Mouse (Mus musculus): ENCODE measurements at regions not wholly inside any gene's neighbourhood (a gene's known extent, or its start where the extent isn't known, plus 50 kb on each side); places are given as distances from the start of the nearest gene placed in this dataset.

GRCm38 (mm10) chr7:145135971-145136370, 71.9 kb downstream of the 1810010D01Rik start:
- DNase-seq: no peak

GRCm38 (mm10) chr7:145132506-145132905, 75.4 kb downstream of the 1810010D01Rik start:
- DNase-seq: no peak

- DNase-seq: no peak
These were observed 76.3 kb downstream of the 1810010D01Rik start for GRCm38 (mm10) chr7:145131438-145132159.

DNA sequence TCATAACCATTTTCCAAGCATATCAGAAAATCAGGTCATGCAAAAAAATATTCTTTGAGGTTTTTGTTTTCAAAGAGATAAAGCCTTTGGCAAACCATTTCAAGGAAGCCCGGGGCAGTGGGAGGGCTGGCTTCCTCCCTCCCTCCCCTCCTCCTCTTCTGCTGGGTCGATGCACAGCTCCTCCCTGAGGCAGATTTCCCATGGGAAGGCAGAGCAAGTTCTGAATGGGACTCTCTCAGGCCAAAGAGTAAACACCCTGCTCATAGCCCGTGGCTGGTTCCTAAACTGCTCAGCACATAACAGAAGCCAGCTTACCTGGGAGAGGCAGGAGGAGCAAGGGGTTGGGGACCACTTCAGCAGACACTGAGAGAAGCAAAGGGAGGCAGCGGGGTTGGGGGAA, 77.9 kb downstream of the 1810010D01Rik start:
- DNase-seq: no peak

- no peak for DNase-seq
These were observed 80.3 kb downstream of the 1810010D01Rik start for GRCm38 (mm10) chr7:145127661-145128060.

GRCm38 (mm10) chr7:145127180-145127579, 80.7 kb downstream of the 1810010D01Rik start:
- no peak for DNase-seq

DNA sequence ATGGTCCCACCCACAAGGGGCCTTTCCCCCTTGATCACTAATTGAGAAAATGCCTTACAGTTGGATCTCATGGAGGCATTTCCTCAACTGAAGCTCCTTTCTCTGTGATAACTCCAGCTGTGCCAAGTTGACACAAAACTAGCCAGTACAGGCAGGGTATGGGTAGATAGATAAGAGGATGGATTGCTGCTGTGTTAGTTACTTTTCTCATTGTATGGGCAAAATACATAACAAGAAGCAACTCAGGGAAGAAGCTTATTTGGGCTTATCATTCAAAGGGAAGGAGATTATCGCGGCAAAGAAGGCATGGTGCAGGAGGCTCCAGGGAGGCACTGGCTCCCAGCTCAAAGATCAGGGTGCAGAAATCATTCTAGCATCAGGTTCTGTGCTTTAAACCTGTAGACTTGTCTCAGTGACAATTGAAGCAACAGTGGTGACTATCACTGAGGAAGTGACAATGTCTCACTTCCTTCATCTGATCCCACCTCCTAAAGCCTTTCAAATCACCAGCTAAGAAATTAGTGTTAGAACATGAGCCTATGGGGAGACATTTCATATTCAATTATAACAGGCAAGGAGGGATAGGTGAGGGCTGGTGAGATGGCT, 83.8 kb downstream of the 1810010D01Rik start:
- DNase-seq: no peak

DNA sequence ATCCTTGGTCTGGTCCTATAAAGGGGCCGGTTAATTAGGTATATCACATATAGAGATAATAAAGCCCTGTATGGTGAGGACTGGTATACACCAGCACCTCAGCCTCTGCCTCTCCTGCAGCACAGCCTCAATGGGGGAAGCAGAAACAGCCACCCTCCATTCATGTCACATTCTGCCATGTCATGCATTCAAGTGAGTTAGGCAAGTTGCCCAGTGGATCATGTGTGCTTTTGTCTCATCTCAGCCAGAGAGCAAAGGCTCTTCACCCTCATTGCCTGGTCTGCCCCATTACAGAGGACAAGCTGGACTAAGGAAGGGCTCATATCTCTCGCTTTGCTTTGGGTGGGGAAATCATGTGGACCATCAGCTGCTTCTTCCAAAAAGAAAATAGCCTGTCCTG, 85.4 kb downstream of the 1810010D01Rik start:
- no peak for DNase-seq

DNA sequence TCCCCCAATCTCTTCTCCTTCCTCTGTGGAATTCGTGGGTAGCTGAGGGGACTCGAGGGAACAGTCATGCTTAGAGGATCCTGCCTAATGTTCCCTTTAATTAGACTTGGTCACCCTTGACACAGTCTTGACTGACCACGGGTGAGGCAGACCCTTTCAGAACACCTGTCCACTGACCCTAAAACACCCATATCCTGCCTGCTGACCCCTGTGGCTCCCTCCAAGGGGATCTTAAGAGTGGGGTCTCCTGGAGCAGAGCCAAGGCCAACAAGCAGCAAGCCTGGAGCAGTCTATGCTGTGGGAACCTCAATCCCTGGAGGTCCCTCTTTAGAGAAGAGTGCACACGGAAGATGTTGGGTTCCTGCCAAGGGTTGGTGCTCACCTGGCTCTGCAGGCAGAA, 89.5 kb downstream of the 1810010D01Rik start:
- no peak for DNase-seq

GRCm38 (mm10) chr7:145114660-145115059, 93.3 kb downstream of the 1810010D01Rik start:
- DNase-seq: no peak

DNA sequence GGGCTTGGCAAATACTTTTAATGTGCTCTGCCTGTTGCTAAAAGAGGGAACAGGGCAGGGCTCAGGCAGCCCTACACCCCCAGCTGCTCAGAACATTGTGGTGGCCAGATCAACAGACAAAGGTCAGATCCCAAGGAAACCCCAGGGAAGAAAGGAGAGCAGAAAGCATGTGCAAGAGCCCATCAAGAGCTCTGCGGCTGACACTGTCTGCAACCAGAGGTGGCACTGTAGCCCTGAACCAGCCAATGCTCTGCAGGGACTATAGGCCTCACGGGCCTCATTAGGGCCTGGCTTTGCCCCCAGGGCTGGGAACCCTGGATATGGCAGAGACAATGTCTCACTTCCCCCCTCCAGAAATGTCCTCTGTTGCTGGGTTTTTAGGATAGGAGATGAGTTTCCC, 93.8 kb downstream of the 1810010D01Rik start:
- DNase-seq: no peak

- DNase-seq: no peak
These were observed 94.9 kb downstream of the 1810010D01Rik start for GRCm38 (mm10) chr7:145112887-145113531.

GRCm38 (mm10) chr7:145112146-145112830, 95.6 kb downstream of the 1810010D01Rik start:
- no peak for DNase-seq

DNA sequence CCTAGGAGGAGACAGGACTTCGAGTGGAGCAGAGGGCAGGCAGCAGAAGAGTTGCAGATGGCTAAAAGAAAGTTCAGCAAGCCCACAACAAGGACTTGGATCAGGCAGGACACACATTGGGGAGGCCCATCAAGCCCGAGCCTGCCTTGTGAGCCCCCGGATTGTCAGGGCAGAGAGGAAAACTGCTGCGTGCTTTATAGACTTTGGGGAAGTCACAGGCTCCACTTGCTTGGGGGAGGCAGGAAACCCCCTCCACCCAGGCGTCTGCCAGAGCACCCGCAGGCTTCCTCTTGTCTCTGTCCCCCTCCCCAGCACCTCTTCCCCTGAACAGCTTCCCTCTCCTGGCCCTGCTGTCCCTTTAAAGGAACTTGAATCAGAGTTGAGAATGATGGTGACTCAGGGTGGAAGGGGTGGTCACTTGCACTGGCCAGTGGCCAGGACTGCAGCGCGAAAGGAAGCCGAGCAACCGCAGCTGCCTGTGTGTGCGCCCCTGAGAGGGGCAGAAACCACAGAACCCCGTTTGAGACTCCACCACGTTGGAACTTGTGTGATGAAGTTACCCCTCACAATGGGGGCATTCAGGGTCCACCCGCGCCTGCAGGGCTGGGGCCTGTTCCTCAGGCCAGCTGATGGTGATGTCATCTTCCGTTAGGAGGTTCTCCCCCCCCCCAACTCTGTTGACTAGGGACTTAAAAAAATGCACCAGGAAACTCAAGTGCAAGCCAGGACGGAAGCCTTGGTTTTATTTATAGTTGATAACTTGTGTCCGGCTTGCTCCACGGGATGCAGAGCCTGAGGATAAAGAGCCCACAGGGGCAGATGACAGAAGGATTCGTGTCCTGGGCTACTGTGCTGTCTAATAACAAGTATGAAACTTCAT, 96.4 kb downstream of the 1810010D01Rik start:
- no peak for DNase-seq

- no peak for DNase-seq
These were observed 97.2 kb downstream of the 1810010D01Rik start for GRCm38 (mm10) chr7:145110657-145111251.

DNA sequence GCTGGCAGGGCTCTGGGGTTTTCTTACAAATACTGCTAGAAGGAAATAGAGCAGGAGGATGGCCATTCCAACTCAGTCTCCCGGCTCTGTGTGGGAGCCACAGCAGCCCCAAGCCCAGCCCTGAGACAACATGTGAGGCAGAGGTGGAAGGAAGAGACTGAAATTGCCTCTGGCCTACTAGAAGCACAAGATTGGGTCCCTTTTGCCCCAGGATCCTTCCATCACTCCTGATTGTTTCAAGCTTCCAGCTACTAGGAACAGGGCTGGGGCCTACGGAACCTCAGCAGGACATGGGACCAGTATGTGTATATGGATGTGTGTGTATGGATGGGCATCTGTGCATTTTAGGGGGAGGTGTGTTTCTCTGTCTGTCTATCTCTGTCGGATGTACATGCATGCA, 97.9 kb downstream of the 1810010D01Rik start:
- DNase-seq: no peak

- no peak for DNase-seq
These were observed 98.4 kb downstream of the 1810010D01Rik start for GRCm38 (mm10) chr7:145109471-145109870.

- DNase-seq: no peak
These were observed 98.9 kb downstream of the 1810010D01Rik start for GRCm38 (mm10) chr7:145108994-145109393.

GRCm38 (mm10) chr7:145107575-145108170, 100.2 kb downstream of the 1810010D01Rik start:
- DNase-seq: no peak

GRCm38 (mm10) chr7:145106494-145106849, 101.4 kb downstream of the 1810010D01Rik start:
- DNase-seq: peak; percentile 16

- no peak for DNase-seq
These were observed 102.0 kb downstream of the 1810010D01Rik start for GRCm38 (mm10) chr7:145105831-145106493.
